Mouse (Mus musculus) heart, embryonic 15.5 days (tissue): ENCODE results near the gene Defb11. TPM values are rescaled to one million over a fixed set of nuclear protein-coding genes. Genes with fewer than 3 reads are reported as not detected.

Experiments used
- polyA plus RNA-seq: library from polyadenylated mRNA; unstranded; fragments of >200 nt; fragmentation: Nextera tagmentation; extraction: Ambion mirVana; gene quantifications from 2 replicates; pipeline ENCODE4 v1.2.1, GENCODE M21; 2015

The Defb11 gene
- polyA plus RNA-seq, 1 experiment from 2014 or later, result not detected

Other genes with a start within 250 kb of the Defb11 start
- not detected in 2 replicates for gene Defa34, start 240.6 kb downstream of the Defb11 start, polyA plus RNA-seq
- gene AY761184, start 202.8 kb downstream of the Defb11 start, polyA plus RNA-seq, result not detected in 2 replicates
- gene Defa24, start 171.9 kb downstream of the Defb11 start, polyA plus RNA-seq, result not detected in 2 replicates
- not detected in 2 replicates for gene Defb50, start 82.9 kb downstream of the Defb11 start, polyA plus RNA-seq
- gene Defb2, start 66.5 kb downstream of the Defb11 start, polyA plus RNA-seq, result not detected in 2 replicates
- not detected in 2 replicates for gene Defb10, start 47.5 kb downstream of the Defb11 start, polyA plus RNA-seq
- gene Defb9, start 21.0 kb downstream of the Defb11 start, polyA plus RNA-seq, result not detected in 2 replicates
- gene Defb15, start 26.3 kb upstream of the Defb11 start, polyA plus RNA-seq, result not detected in 2 replicates
- gene Defb35, start 31.9 kb upstream of the Defb11 start, polyA plus RNA-seq, result not detected in 2 replicates
- not detected in 2 replicates for gene Defb13, start 40.4 kb upstream of the Defb11 start, polyA plus RNA-seq
- not detected in 2 replicates for gene Fam90a1a, start 52.3 kb upstream of the Defb11 start, polyA plus RNA-seq
- gene Ccdc70, start 63.4 kb upstream of the Defb11 start, polyA plus RNA-seq, result not detected in 2 replicates
- 0.67 and 2.1 TPM in 2 replicates for gene Atp7b, start 153.9 kb upstream of the Defb11 start, polyA plus RNA-seq
- gene Alg11, start 154.3 kb upstream of the Defb11 start, polyA plus RNA-seq, result 14.6 and 17.0 TPM in 2 replicates
- gene Nek5, start 218.6 kb upstream of the Defb11 start, polyA plus RNA-seq, result 0.26 and 0.43 TPM in 2 replicates